Mouse (Mus musculus): Measurements from ENCODE around the gene G6pc2. TPM values are rescaled to one million over a fixed set of nuclear protein-coding genes. Genes with fewer than 3 reads are reported as not detected.

The G6pc2 gene
- polyA plus RNA-seq, 1 experiment from 2014 or later: not detected

- DNase-seq (ENCODE audit: low spot score): no peak
- Histone ChIP-seq H3K9me3 (no peaks in the 10 kb centered on the region), H3K4me1 (no peaks in the 10 kb centered on the region), H3K4me3 (no peak overlapping the region), H3K27me3 (ENCODE audit: insufficient read depth, poor library complexity, severe bottlenecking) (no peaks in the 10 kb centered on the region), H3K27ac (no peak overlapping the region), H3K36me3 (no peaks in the 10 kb centered on the region)
Observed at GRCm38 (mm10) chr2:69264069-69264618, 53.3 kb downstream of the G6pc2 start.

GRCm38 (mm10) chr2:69275875-69276274, 65.0 kb downstream of the G6pc2 start:
- Histone ChIP-seq H3K36me3 (no peaks in the 10 kb centered on the region), H3K4me1 (no peaks in the 10 kb centered on the region), H3K4me3 (no peak overlapping the region), H3K27me3 (ENCODE audit: insufficient read depth, poor library complexity, severe bottlenecking) (no peaks in the 10 kb centered on the region; the same call in 1 of the 2 replicates), H3K9me3 (no peaks in the 10 kb centered on the region), H3K27ac (no peak overlapping the region)
- no peak for DNase-seq (ENCODE audit: low spot score)
- 2% methylated on average over 1 of the region's 1 CpGs for WGBS

Other genes with a start within 250 kb of the G6pc2 start
- 2.1 and 3.8 TPM in 2 replicates for gene Nostrin, start 75.3 kb upstream of the G6pc2 start, polyA plus RNA-seq (2016; fragmentation: Nextera tagmentation; extraction: Ambion mirVana)
- 144 and 158 TPM in 2 replicates for gene Spc25, start 4.9 kb upstream of the G6pc2 start, polyA plus RNA-seq (2016; fragmentation: Nextera tagmentation; extraction: Ambion mirVana)
- gene Abcb11, start 131.5 kb downstream of the G6pc2 start, polyA plus RNA-seq (2016; fragmentation: Nextera tagmentation; extraction: Ambion mirVana): 0.02 and 0.13 TPM in 2 replicates
- not detected in 2 replicates for gene Dhrs9, start 169.4 kb downstream of the G6pc2 start, polyA plus RNA-seq (2016; fragmentation: Nextera tagmentation; extraction: Ambion mirVana)

Measured in heart, embryonic 10.5 days (tissue).